Mouse (Mus musculus): ENCODE measurements around the gene 5730596B20Rik.

5730596B20Rik gene

GRCm38 (mm10) chr6:52176391-52176790 lies 907 bp upstream of the 5730596B20Rik start:
- DNase-seq = peak; percentile 47

- peak; percentile 42 for DNase-seq
These were observed 508 bp downstream of the 5730596B20Rik start for GRCm38 (mm10) chr6:52177806-52178205.

GRCm38 (mm10) chr6:52178918-52179665 lies 1.8 kb downstream of the 5730596B20Rik start:
- DNase-seq = peak; percentile 43

GRCm38 (mm10) chr6:52179690-52180089 lies 2.4 kb downstream of the 5730596B20Rik start:
- DNase-seq = peak; percentile 43

- DNase-seq = peak; percentile 43
These were observed 3.0 kb downstream of the 5730596B20Rik start for GRCm38 (mm10) chr6:52180213-52180710.

- no peak for DNase-seq
These were observed 3.4 kb downstream of the 5730596B20Rik start for GRCm38 (mm10) chr6:52180726-52181125.

- no peak for DNase-seq
These were observed 4.7 kb downstream of the 5730596B20Rik start for GRCm38 (mm10) chr6:52182030-52182429.

GRCm38 (mm10) chr6:52182793-52183192 lies 5.5 kb downstream of the 5730596B20Rik start:
- peak; percentile 51 for DNase-seq

- DNase-seq = no peak
These were observed 6.2 kb downstream of the 5730596B20Rik start for GRCm38 (mm10) chr6:52183311-52184080.

- no peak for DNase-seq
These were observed 7.4 kb downstream of the 5730596B20Rik start for GRCm38 (mm10) chr6:52184668-52185067.

GRCm38 (mm10) chr6:52185222-52185621 lies 7.9 kb downstream of the 5730596B20Rik start:
- peak; percentile 78 for DNase-seq

GRCm38 (mm10) chr6:52185834-52186233 lies 8.5 kb downstream of the 5730596B20Rik start:
- no peak for DNase-seq

GRCm38 (mm10) chr6:52186500-52186899 lies 9.2 kb downstream of the 5730596B20Rik start:
- DNase-seq = no peak

GRCm38 (mm10) chr6:52189172-52189591 lies 11.9 kb downstream of the 5730596B20Rik start:
- DNase-seq = peak; percentile 55

- no peak for DNase-seq
These were observed 12.6 kb downstream of the 5730596B20Rik start for GRCm38 (mm10) chr6:52189909-52190308.

GRCm38 (mm10) chr6:52190410-52190809 lies 13.1 kb downstream of the 5730596B20Rik start:
- no peak for DNase-seq

- DNase-seq = peak; percentile 84
These were observed 13.9 kb downstream of the 5730596B20Rik start, which contains the start of gene Hoxa4 for GRCm38 (mm10) chr6:52190906-52191810. Gene Hoxa4 (minus strand): TSS chr6:52191753.

GRCm38 (mm10) chr6:52191860-52192550 lies 14.7 kb downstream of the 5730596B20Rik start:
- peak; percentile 95 for DNase-seq

GRCm38 (mm10) chr6:52194690-52195089 lies 17.4 kb downstream of the 5730596B20Rik start:
- peak; percentile 84 for DNase-seq

GRCm38 (mm10) chr6:52196811-52197210 lies 19.5 kb downstream of the 5730596B20Rik start:
- no peak for DNase-seq

- DNase-seq = peak; percentile 88
These were observed 20.0 kb downstream of the 5730596B20Rik start for GRCm38 (mm10) chr6:52197271-52197670.

All from embryo, embryonic 11 days (tissue).